Mouse (Mus musculus): Measurements from ENCODE around the gene Sox14. TPM values are rescaled to one million over a fixed set of nuclear protein-coding genes. Genes with fewer than 3 reads are reported as not detected.

The Sox14 gene
- total and polyA plus RNA-seq, 3 experiments, result not detected

GRCm38 (mm10) chr9:99870780-99871555, 5.0 kb downstream of the Sox14 start:
- H3K4me3 ChIP-seq (replicated peaks in 1 of 3; ENCODE audit: low read depth in 2 of 3, low read length in 2 of 3, poor library complexity in 1 of 3), result no peak overlapping the region
- no peaks in the 10 kb centered on the region for H3K4me1 ChIP-seq (ENCODE audit: control insufficient read depth in 1 of 2, insufficient read depth in 2 of 2)
- TF ChIP-seq MAFK (IDR thresholded peaks at IDR 0.05; ENCODE audit: insufficient replicate concordance, low read length) (no peak), MAX (IDR thresholded peaks at IDR 0.05; ENCODE audit: low read length) (no peak)
- dilution Hi-C loops (cut with MboI; ENCODE audit: extremely low pct_ligation_motif_present, extremely low pct_unique_long_range_greater_than_20kb, low sequenced_read_pairs) (no loop called here), in situ Hi-C loops (cut with MboI; ENCODE audit: low pct_ligation_motif_present, low pct_unique_long_range_greater_than_20kb, low sequenced_read_pairs) (no loop called here)
- no peak overlapping the region for H3K27ac ChIP-seq (ENCODE audit: insufficient read depth, low read depth)
- DNase-seq (ENCODE audit: extremely low read depth), result no peak
- no peaks in the 10 kb centered on the region for H3K36me3 ChIP-seq (replicated peaks in 1 of 2; ENCODE audit: control insufficient read depth in 1 of 2, insufficient read depth in 1 of 2, low read length in 1 of 2)
- no peaks in the 10 kb centered on the region for H3K27me3 ChIP-seq (replicated peaks)
- no peak overlapping the region for H3K4me2 ChIP-seq (ENCODE audit: insufficient read depth, low read depth, poor library complexity, severe bottlenecking)
- peaks cover 75% of the 10 kb centered on the region for H3K9me3 ChIP-seq (replicated peaks; ENCODE audit: low read length)
- H3K9ac ChIP-seq (ENCODE audit: insufficient read depth, low read depth), result no peak overlapping the region
- no peaks in the 10 kb centered on the region for H3K79me2 ChIP-seq (replicated peaks; ENCODE audit: control insufficient read depth, extremely low read depth, insufficient read depth, poor library complexity, severe bottlenecking)

GRCm38 (mm10) chr9:99869936-99870779, 5.8 kb downstream of the Sox14 start:
- no peak overlapping the region for H3K4me3 ChIP-seq (replicated peaks in 1 of 3; ENCODE audit: low read depth in 2 of 3, low read length in 2 of 3, poor library complexity in 1 of 3)
- H3K9me3 ChIP-seq (replicated peaks; ENCODE audit: low read length), result peaks cover 74% of the 10 kb centered on the region
- H3K36me3 ChIP-seq (replicated peaks in 1 of 2; ENCODE audit: control insufficient read depth in 1 of 2, insufficient read depth in 1 of 2, low read length in 1 of 2), result no peaks in the 10 kb centered on the region
- DNase-seq (ENCODE audit: extremely low read depth), result no peak
- no peak overlapping the region for H3K4me2 ChIP-seq (ENCODE audit: insufficient read depth, low read depth, poor library complexity, severe bottlenecking)
- H3K27ac ChIP-seq (ENCODE audit: insufficient read depth, low read depth), result no peak overlapping the region
- no peak for TF ChIP-seq NELFE (IDR thresholded peaks at IDR 0.05; ENCODE audit: low read depth, low read length)
- no peak for TF ChIP-seq CHD1 (IDR thresholded peaks at IDR 0.05; ENCODE audit: low read depth, low read length)
- no peaks in the 10 kb centered on the region for H3K4me1 ChIP-seq (ENCODE audit: control insufficient read depth in 1 of 2, insufficient read depth in 2 of 2)
- H3K9ac ChIP-seq (ENCODE audit: insufficient read depth, low read depth), result no peak overlapping the region
- in situ Hi-C loops (cut with MboI; ENCODE audit: low pct_ligation_motif_present, low pct_unique_long_range_greater_than_20kb, low sequenced_read_pairs), result no loop called here
- H3K79me2 ChIP-seq (replicated peaks; ENCODE audit: control insufficient read depth, extremely low read depth, insufficient read depth, poor library complexity, severe bottlenecking), result no peaks in the 10 kb centered on the region
- dilution Hi-C loops (cut with MboI; ENCODE audit: extremely low pct_ligation_motif_present, extremely low pct_unique_long_range_greater_than_20kb, low sequenced_read_pairs), result no loop called here
- H3K27me3 ChIP-seq (replicated peaks), result no peaks in the 10 kb centered on the region

- H3K4me2 ChIP-seq (ENCODE audit: insufficient read depth, low read depth, poor library complexity, severe bottlenecking), result no peak overlapping the region
- H3K9me3 ChIP-seq (replicated peaks; ENCODE audit: low read length), result peaks cover 75% of the 10 kb centered on the region
- H3K4me1 ChIP-seq (ENCODE audit: control insufficient read depth in 1 of 2, insufficient read depth in 2 of 2), result no peaks in the 10 kb centered on the region
These were observed 6.7 kb downstream of the Sox14 start for GRCm38 (mm10) chr9:99869275-99869674.

More at GRCm38 (mm10) chr9:99869275-99869674, 6.7 kb downstream of the Sox14 start:
- in situ Hi-C loops (cut with MboI; ENCODE audit: low pct_ligation_motif_present, low pct_unique_long_range_greater_than_20kb, low sequenced_read_pairs) (no loop called here), dilution Hi-C loops (cut with MboI; ENCODE audit: extremely low pct_ligation_motif_present, extremely low pct_unique_long_range_greater_than_20kb, low sequenced_read_pairs) (no loop called here)
- DNase-seq (ENCODE audit: extremely low read depth), result no peak
- no peaks in the 10 kb centered on the region for H3K27me3 ChIP-seq (replicated peaks)
- TF ChIP-seq ETS1 (conservative IDR thresholded peaks at IDR 0.05; ENCODE audit: low read depth, low read length) (no peak), ZNF384 (IDR thresholded peaks at IDR 0.05; ENCODE audit: low read depth, low read length) (no peak), ZKSCAN1 (IDR thresholded peaks at IDR 0.05; ENCODE audit: borderline replicate concordance, low read depth, low read length) (no peak), MAFK (IDR thresholded peaks at IDR 0.05; ENCODE audit: insufficient replicate concordance, low read length) (no peak), MAX (IDR thresholded peaks at IDR 0.05; ENCODE audit: low read length) (no peak), MAZ (IDR thresholded peaks at IDR 0.05; ENCODE audit: low read depth, low read length) (no peak)
- no peaks in the 10 kb centered on the region for H3K36me3 ChIP-seq (replicated peaks in 1 of 2; ENCODE audit: control insufficient read depth in 1 of 2, insufficient read depth in 1 of 2, low read length in 1 of 2)
- H3K79me2 ChIP-seq (replicated peaks; ENCODE audit: control insufficient read depth, extremely low read depth, insufficient read depth, poor library complexity, severe bottlenecking), result no peaks in the 10 kb centered on the region
- no peak overlapping the region for H3K27ac ChIP-seq (ENCODE audit: insufficient read depth, low read depth)
- H3K9ac ChIP-seq (ENCODE audit: insufficient read depth, low read depth), result no peak overlapping the region
- no peak overlapping the region for H3K4me3 ChIP-seq (replicated peaks in 1 of 3; ENCODE audit: low read depth in 2 of 3, low read length in 2 of 3, poor library complexity in 1 of 3)

All from CH12.LX (cell line).